Mouse (Mus musculus): ENCODE measurements around the gene Sdccag8.

GRCm38 (mm10) chr1:177054891-177055290 lies 240.4 kb downstream of the Sdccag8 start:
- TF ChIP-seq CTCF (IDR thresholded peaks at IDR 0.05; ENCODE audit: low read depth, low read length), result no peak
- TF ChIP-seq POLR2A (IDR thresholded peaks at IDR 0.05; ENCODE audit: insufficient read depth, low read length), result no peak

All from ES-Bruce4 (cell line).